Mouse (Mus musculus) layer of hippocampus, postnatal 10 days (tissue): ENCODE data around the gene Cd109. TPM values are rescaled to one million over a fixed set of nuclear protein-coding genes. Genes with fewer than 3 reads are reported as not detected.
A peak's percentile ranks its signal among the peaks of the same experiment; 100 is the strongest.

Source experiments
- DNase-seq, 2 experiments: peaks; one replicate each; pipeline ENCODE4 v3.0.0; 2021; ENCODE audit warnings: low spot score in 2 of 2
- total RNA-seq, 2 experiments: library from RNA; stranded (reverse); gene quantifications; 2 replicates each; pipeline ENCODE4 v1.2.3; 2021

Cd109 gene
- total RNA-seq, 2 experiments from 2014 or later: 5.2 to 5.3 TPM

GRCm38 (mm10) chr9:78641386-78641785, 26.0 kb downstream of the Cd109 start:
- no peak for DNase-seq

DNA sequence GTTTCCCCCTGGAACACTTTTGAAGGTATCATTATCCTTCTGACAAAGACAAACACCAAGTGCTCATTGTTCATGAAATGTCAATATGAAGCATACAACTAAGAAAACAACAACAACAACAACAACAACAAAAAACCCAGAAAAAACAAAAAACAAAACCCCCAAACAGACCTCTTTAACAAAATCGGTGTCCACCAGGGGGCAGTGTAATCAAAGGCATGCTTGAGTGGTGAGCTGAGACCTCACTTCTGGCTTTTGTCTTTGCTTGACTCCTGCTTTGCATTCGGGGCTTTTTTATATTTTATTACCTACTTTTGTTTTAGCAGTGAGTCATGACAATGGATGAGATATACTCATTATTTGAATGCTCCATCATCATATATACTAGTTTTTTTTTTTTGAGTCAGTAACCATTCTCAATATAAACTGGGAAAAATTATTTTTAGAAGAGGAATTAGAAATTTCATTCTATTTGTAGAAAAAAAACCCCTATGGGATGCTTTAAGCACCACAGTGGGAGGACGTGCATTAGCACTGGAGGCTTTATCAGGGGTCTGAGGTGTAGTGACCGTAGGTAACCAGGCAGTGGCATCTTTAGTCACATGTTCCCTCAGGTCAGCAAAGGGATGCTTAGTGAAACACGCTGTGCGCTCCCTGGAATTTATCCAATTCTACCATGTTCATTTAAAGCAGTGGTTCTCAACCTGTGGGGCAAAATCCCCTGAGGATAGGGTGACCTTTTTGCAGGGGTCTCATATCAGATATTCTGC, 30.8 kb downstream of the Cd109 start:
- peak; percentile 70 to 73 for DNase-seq

GRCm38 (mm10) chr9:78648641-78649040, 33.3 kb downstream of the Cd109 start:
- DNase-seq: no peak

- no peak for DNase-seq
Measured at GRCm38 (mm10) chr9:78649398-78649797, 34.1 kb downstream of the Cd109 start.

DNA sequence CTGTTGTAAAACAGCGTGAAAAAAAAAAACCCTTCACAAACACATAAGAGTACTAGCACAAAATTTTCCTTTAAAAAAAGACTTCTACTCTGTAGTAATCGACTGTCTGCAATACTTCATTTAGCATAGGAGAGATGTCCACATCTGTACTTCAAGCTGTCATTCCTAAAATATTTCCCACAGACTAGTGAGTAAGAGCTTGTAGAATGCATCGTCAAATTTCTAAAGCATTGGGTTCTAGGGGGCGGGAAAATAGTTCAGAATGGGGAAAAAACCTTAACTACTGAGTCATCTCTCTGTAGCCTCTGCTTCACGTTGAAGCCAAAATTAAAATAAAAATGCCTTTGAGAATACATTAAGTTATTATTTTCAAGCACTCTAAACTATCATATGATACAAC, 42.2 kb downstream of the Cd109 start:
- DNase-seq: no peak

GRCm38 (mm10) chr9:78671446-78671985, 56.2 kb downstream of the Cd109 start:
- no peak for DNase-seq

DNA sequence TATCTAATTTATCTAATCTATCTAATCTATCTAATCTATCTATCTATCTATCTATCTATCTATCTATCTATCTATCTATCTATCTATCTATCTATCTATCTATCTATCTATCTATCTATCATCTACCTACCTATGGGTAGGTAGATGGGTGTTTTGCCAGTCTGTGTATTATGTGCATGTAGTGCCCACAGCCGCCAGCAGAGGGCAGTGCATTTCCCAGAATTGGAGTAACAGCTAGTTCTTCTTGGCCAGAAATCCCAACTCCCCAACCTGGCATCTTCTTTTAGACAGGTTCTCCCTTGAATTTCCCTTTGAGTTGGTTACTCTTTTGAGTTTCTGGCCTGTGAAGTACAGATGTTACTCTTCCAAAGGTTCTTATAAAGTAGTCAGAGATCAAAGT, 85.3 kb downstream of the Cd109 start:
- DNase-seq: peak; percentile 78 to 79

DNA sequence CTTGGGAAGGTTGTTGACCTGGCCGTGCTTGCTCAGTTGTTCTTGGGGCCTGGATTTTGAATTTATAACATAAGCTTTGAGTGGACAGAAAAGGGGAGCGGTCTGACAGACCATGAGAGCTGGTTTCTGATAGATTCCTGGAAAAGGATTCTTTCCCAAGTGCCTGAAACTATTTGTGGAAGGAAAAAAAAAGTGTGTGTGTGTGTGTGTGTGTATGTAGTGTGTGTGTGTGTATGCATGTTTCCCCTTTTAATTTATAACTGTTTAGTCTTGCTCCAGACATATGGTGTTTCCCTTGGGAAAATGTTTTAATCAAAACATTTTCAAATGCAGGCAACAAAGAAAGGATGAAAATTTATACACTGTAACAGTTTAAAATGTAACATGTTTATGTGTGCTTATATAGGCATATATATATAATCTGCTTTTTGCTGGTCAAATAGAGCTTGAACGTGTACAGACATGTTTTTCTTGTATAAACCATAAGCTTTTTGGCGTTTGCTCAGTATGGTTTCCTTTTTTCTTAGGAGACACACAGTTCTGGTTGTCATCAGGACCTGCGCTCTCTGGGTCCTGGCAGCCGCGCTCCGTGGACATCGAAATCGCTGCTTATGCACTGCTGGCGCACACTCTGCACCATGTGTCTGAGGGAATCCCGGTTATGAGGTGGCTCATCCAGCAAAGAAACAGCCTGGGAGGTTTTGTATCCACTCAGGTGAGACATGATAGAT, 87.3 kb downstream of the Cd109 start:
- no peak for DNase-seq

DNA sequence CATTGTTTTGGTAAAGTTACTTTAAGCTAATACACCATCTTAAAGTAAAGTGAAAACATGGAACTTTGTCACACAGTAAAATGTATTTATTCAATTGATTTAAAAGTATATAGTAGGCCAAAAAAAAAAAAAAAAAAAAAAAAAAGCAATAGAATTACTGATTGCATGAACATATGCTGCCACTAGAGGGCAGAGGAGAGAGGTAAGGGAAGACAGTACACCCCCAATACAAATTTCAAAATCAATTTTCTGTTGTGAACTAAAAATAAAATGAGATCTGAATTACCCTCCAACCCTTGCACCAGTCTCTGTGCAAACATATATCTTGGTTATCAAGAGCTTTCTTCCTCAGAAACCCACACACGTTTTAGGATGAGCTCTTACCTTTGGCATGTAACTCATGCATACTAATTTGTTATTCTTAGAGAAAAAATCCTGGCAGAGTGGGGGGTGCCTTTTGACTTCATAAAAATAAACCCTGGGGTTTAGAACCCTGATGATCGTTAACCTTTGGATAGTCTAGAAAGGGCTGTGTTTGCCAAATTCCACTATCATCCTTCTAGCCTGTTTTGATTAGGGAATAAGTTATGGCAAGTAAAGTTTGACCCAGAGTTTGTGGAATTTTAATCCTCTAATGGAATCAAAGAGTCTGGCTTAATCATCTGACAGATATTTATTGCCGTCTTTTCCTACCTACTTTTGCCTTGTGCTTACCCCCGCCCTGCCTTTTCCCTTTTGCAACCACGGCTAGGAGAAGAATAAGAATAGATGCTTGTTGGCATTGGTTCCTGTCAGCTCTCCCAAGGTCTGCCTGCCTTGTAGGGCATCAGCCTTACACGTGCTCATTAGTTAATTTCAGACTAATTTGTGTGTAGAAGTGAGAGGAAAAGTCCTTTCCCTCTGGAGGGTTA, 105.8 kb downstream of the Cd109 start:
- no peak for DNase-seq

DNA sequence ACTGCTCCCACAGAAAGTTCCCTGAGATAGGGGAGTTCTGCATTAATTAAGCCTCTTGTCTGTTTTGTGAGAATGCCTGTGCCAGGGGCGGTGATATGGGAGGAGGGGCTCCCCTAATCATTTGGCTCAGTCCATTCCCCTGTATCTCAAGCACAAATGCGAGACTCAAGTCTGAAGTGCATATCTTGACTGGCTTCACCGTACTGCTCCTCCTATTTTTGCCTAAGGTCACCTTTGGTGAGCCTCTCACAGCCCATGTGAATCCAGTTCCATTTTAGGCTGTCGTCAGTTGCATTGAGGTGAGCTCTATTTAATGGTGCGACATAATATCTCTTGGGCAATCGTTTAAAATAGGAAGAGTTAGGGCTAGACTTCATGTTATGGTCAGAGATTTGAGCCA, 116.6 kb downstream of the Cd109 start:
- DNase-seq: no peak

DNA sequence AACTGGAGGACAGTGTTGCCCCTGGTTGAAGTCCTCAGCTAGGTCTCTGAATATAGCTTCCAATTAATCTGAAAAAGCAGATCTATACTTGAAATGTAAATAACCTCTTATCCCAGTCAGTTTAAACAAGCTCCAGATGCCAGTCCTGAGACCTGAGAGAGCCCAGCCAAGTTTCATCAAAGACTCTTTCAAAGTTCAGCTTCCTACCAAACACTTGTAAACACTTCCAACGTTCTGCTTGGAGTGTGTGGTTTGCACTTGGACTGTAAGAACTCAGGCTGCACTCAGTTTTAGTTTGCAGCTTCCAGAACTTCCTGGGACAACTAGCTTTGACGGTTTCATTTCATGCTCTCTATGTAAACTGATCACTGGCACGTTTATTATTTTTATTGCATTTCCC, 120.2 kb downstream of the Cd109 start:
- no peak for DNase-seq

DNA sequence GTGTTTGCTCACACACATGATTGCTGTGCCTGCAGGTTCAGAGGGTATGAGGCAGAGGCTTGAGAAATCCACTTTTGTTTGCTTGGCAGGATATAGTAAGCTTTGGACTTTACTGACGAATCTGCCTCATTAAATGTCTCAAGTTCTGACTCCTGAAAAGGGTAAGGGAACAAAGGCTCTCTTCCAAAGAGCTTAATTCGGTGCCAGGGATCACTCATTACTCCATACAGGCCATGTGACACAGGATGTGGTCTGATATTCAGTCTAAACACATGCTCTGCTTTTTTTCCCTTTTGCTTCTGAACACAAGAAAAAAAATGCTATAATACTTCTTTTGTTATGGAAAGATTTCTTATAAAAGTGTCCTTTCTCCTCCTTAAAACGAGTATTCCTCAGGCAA, 126.7 kb downstream of the Cd109 start:
- no peak for DNase-seq

DNA sequence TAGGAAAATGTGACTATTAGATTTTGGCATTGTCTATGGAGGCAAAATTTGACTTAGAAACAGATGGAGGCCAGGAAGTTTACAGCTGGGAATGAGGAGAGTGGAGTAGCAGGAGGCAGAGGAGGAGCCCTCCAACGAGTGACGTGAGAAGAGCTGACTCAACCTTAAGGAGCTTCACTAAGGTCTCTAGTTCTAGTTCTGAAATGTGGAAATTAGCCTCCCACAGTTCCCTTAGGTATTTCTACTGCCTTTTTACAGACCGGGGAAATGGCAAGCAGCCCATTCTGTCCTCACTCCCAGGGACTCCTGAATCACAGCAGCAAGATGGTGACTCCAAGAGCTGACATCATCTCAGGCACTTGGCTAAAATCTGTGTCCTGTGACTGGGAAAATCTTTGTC, 134.9 kb downstream of the Cd109 start:
- DNase-seq: no peak

Other genes with a start within 250 kb of the Cd109 start
- not detected for gene Dppa5a, start 247.4 kb upstream of the Cd109 start, total RNA-seq
- under 1 TPM; 0.16 to 0.71 TPM for gene Ooep, start 236.8 kb upstream of the Cd109 start, total RNA-seq
- under 1 TPM in 1 of 2 experiments, not detected in 1; 0.16 TPM for gene Ddx43, start 219.8 kb upstream of the Cd109 start, total RNA-seq
- under 1 TPM; 0.94 to 0.96 TPM for gene Cgas, start 172.3 kb upstream of the Cd109 start, total RNA-seq
- 10 to 100 TPM; 20.4 to 22.9 TPM for gene Mto1, start 167.3 kb upstream of the Cd109 start, total RNA-seq
- 1 to 10 TPM; 1.4 to 1.5 TPM for gene Gm17324, start 166.8 kb upstream of the Cd109 start, total RNA-seq
- 1,000 to 10,000 TPM; 4,076 to 4,543 TPM for gene Eef1a1, start 126.4 kb upstream of the Cd109 start, total RNA-seq
- gene Slc17a5, start 27.5 kb upstream of the Cd109 start, total RNA-seq: 10 to 100 TPM; 13.4 to 16.2 TPM